Mouse (Mus musculus): ENCODE data around the gene Hoxa7. TPM values are rescaled to one million over a fixed set of nuclear protein-coding genes. Genes with fewer than 3 reads are reported as not detected.

The Hoxa7 gene
- under 1 TPM; 0.40 to 0.41 TPM for total RNA-seq (2021)

- intact Hi-C loops (cut with DNase I) = loop anchor here (2.0 to 5.0 kb wide), 3 partner anchors 349 to 1039 kb away; no protein-coding TSS in a partner anchor
- DNase-seq = peak; percentile 88 to 92
Measured at GRCm38 (mm10) chr6:52221337-52221992, at the start of gene Hoxa7. Gene Hoxa7, minus strand, starts transcription at chr6:52221854.

DNA sequence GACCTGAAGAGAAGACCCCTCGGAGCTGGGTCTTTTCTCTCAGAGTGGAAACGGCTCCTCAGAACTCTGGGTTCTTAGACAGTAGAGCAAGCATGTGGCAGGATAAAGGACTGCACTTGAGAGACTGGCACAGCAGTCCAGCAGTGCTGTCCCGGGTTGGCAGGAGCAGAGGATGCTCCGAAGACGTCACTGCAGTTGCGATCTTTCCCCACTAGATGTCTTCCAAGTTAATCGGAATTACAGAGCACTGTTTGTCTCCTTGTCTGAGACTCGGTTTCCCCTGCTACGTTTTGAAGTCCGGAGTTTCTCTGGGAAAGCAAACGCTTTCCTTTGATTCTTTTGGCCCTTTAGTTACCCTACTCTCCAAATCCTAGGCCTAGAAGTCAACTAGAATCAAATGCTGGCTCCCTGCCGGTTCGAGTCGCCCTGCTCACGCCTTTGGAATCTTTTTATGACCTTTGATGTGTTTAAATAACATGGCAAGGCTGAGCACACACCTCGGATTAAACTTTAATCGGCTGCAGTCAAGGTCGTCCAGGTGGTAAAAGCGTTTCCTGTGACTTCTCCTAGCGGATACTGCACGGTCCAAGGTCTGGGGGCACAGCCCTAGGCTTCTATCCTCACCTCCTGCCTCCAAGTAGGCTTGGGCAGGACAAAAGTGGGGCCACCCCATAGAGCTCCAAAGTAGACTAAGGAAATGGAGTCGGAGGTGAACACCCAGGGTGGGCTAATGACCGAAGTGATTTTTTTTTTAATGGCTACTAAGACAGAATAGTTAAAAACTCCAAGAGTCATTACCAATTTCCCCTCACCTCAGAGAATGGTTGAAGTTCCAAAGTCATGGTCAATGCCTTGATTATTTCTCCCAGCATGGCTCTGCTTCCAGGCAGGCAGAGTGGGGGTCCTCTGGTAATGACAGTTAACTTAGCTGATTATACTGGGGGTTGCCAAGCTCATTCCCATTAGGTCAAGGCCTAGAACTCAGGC is 49.1 kb upstream of the Hoxa7 start:
- intact Hi-C loops (cut with DNase I) = loop anchor here (1.0 to 5.0 kb wide), 3 partner anchors 307 to 567 kb away; no protein-coding TSS in a partner anchor
- peak in 1 of 2 experiments; percentile 76 for DNase-seq

DNA sequence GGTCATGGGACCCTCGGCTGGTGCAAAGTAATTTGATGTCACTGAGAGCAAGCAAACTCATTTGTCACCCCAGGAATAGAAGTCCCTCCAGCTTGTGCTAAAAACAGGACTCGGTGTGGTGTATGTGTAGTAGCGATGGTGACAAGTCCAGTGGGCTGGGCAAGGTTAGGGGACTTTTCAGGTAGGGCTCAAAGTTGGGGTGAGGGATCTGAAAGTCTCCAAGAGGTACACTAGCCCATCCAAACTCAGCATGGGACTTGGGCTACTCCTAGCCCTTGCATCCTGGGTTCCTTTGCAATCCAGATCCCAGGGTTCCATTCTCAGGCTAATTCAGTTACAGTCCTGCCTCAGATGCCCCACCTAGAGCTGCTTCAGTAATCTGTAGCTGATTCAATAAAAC is 47.1 kb upstream of the Hoxa7 start:
- intact Hi-C loops (cut with DNase I) = loop anchor here (10.0 kb wide), 1 partner anchor 46 kb away; the partner anchor contains the start of gene Evx1
- DNase-seq = no peak

DNA sequence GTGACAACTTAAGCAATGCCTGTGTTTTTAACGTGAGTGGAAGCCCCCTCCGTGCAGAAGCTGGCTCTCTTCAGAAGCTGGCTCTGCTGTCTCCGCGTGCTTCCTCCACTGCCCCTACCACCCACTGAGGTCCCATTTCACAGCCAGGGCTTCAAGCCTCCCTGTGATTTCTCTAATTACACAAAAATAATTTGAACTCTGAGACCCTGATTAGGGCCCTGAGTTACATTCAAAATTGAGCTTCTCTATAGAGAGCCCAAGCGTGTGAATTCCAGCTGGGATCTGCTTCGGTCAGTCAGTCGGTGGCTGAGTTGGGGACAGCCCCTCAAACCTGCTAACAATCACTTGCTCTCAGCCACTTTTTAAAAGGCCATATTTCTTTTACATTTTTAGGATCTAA is 46.7 kb upstream of the Hoxa7 start:
- intact Hi-C loops (cut with DNase I) = loop anchor here (10.0 kb wide), 1 partner anchor 46 kb away; the partner anchor contains the start of gene Evx1
- no peak for DNase-seq

DNA sequence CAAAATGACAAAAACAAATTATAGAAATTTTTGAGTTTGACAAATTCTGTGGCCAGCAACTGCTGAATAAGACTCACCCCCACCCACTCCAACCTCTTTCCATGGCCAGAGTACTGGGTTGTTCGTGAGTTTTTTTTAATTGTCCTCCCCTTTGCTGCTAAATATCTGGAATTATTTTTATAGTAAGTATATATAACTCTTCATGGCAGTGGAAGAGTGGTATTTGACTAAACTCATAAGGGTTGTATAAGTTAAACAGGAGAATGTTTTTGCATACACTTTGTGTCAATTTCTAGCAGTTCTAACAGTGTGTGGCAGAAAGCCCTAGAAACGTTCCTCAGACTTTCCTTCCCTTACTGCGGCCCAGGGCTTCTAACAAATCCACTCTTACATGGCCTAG is 46.0 kb upstream of the Hoxa7 start:
- DNase-seq = no peak
- intact Hi-C loops (cut with DNase I) = loop anchor here (10.0 kb wide), 1 partner anchor 47 kb away; the partner anchor contains the start of gene Evx1

DNA sequence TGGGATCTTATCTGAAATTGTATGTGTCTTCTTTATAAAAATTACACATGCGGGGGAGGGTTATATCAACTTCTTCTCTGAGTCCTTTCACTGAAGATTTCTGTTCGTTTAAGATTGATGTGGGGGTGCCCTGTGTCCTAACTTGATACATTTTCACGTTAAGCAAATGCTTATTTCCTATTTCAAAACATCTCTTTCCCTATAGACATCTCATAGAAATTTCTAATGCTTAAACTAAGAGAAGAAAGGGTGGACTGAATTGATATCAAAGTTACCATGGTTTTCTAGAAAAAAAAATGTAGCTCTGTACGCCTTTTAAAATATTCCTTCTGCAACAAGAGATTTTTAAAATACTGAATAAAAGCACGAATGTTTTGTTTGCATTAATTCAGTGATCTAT is 45.6 kb upstream of the Hoxa7 start:
- intact Hi-C loops (cut with DNase I) = loop anchor here (10.0 kb wide), 1 partner anchor 48 kb away; the partner anchor contains the start of gene Evx1
- DNase-seq = no peak

- DNase-seq = no peak
- intact Hi-C loops (cut with DNase I) = loop anchor here (10.0 kb wide), 1 partner anchor 48 kb away; the partner anchor contains the start of gene Evx1
Measured at GRCm38 (mm10) chr6:52266666-52266985, 45.0 kb upstream of the Hoxa7 start.

DNA sequence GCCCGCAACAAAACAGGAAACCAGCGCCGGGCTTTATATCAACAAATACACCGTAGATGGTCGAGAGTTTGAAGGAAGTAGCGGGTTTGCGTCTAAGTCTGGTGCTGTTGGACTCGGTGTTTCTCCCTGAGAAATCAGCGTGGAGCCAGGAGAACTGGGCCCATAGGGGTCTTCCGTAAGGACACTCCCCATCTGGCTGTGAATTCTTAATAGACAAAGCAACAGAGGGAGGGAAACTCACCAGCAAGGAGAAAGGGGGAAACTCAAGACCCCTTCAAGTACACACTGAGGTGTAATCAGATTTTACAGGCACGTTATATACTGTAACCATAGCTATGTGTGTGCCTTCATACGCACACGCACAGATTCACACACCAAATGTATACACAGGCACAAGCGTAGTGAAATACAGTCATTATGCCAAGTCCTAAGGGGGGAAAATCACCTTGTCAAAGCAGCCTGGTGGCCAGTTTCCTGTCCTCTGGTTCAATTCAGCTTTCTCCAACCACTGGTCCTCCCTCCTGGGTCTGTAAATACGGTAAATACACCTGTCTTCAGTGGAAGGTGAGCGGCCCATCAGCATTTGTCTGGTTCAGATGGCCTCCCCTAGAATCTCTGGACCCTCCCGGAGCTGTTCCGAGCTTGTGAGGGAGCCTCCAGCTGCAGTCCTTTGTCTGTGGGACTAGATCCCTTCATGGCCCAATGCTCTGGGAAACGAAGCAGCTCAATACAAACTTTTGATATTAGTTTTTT is 44.4 kb upstream of the Hoxa7 start:
- no peak for DNase-seq
- intact Hi-C loops (cut with DNase I) = loop anchor here (10.0 kb wide), 1 partner anchor 49 kb away; the partner anchor contains the start of gene Evx1

DNA sequence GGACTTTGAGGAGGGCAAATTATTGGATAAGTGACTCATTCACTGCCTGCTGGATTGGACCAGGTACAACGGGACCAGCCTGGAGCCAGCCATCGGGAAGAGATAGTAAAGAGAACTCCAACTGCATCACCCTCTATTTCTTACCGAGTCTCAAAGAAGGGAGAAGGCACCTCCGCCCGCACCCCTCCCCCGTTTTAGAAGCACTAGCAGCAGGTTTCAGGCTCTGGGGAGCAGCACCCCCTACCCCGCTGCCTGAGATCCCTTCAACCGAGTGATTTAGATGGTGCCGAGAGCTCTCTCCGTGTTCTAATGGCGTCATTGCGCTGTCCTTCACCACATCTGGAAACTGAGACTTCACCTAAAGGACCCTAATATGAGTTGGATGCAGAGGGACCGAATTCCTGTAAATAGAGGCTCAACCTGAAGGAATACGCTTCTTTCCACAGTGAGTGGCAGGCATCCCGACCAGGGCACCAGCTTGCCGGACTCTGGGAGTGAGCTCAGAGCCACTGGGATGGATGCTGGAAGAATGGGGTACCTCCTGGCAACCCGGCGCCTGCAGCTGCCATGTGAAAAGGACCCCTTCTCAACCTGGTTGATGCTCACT is 43.8 kb upstream of the Hoxa7 start:
- intact Hi-C loops (cut with DNase I) = loop anchor here (10.0 kb wide), 1 partner anchor 49 kb away; the partner anchor contains the start of gene Evx1
- no peak for DNase-seq

DNA sequence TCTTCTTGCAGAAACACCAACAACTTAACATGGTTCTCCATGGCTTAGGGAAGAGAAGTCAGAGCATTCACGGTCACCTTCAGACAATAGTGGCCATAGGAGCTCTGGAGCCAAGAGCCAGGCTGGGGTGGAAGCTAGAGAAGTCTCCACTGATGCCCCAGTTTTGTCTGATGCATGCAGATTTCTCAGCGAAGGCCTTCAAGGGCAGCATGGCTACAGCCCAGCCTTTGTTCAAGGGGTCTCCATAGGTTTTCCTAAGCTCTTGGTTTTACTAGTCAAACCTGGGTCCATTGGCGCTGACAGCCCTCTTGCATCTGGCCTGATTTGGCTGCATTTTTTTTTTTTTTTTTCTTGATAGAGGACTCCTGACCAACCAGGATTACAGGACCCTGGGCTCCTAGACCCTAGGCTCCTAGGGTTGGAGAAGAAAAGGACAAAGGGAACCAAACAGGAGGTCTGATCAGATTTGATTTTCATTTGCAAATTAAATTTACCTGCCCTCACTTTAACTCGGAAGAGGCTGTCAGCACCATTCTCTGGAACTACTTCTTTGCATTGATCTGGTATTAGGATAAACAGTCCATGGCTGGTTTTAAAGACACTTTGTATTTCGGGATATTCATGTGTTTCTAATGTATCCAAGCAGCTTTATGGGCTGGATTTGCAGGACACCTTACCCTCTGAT is 42.6 kb upstream of the Hoxa7 start:
- DNase-seq = no peak
- intact Hi-C loops (cut with DNase I) = loop anchor here (10.0 kb wide), 1 partner anchor 51 kb away; the partner anchor contains the start of gene Evx1

DNA sequence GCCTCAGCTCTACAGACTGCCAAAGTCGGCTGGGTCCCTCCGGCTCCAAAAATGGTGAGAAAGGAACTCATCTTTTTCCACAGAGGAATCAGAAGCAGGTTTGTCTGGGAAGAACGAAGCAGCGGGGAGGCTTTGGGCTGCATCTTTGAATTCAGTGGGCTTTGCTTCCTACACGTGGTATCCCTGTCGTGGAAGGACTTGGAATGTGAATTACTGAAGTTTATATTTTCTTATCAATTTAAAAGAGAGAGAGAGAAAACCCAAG is 41.6 kb upstream of the Hoxa7 start:
- DNase-seq = no peak
- intact Hi-C loops (cut with DNase I) = loop anchor here (10.0 kb wide), 1 partner anchor 52 kb away; the partner anchor contains the start of gene Evx1

DNA sequence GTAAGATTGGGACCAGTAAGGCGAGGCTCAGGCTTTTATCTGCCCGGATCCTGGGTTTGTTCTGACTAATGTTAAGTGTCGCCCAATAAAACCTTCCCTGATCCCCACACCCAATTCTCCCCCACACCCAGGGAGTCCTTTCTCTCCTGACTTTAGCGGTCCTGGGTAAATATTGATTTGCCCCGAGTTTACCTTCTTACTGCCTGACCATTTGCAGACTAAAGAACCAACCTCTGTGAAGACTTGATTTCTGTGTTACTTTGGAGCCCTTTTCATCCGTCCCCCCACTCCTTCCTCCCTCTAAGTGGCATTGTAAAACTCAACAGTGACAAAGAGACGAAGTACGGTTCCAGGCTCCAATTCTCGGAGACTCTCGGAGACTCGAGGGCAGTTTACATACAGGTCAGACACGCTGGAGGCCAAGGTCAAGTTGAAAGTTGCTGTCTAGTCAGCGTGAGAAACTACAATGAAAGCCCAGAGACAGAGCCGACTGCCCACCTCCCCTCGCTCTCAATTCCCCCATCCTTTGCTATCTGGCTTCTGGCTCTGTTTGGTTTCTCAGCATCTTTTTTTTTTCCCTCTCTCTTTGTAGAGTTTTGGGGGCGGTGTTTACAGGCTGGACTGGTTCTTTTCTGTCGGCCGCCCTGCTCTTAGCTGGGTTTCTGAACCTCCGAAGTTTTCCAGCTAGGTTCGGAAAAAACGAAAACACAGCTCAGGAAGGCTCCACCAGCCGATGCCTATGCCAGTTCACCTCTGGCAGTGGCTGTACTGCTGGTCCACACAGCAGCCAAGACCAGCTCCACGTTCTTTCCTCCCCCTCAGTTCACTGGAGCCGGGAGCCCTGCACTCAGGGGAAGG is 41.0 kb upstream of the Hoxa7 start:
- intact Hi-C loops (cut with DNase I) = loop anchor here (10.0 kb wide), 1 partner anchor 52 kb away; the partner anchor contains the start of gene Evx1
- DNase-seq = peak in 1 of 2 experiments; percentile 19

- intact Hi-C loops (cut with DNase I) = loop anchor here (10.0 kb wide), 1 partner anchor 53 kb away; the partner anchor contains the start of gene Evx1
- DNase-seq = peak in 1 of 2 experiments; percentile 25
Measured at GRCm38 (mm10) chr6:52261751-52262462, 40.3 kb upstream of the Hoxa7 start.

GRCm38 (mm10) chr6:52260654-52261575 is 39.3 kb upstream of the Hoxa7 start, which contains the start of gene Hoxa13:
Gene Hoxa13, minus strand, starts transcription at chr6:52260880.
- DNase-seq = no peak
- intact Hi-C loops (cut with DNase I) = loop anchor here (10.0 kb wide), 1 partner anchor 54 kb away; the partner anchor contains the start of gene Evx1

DNA sequence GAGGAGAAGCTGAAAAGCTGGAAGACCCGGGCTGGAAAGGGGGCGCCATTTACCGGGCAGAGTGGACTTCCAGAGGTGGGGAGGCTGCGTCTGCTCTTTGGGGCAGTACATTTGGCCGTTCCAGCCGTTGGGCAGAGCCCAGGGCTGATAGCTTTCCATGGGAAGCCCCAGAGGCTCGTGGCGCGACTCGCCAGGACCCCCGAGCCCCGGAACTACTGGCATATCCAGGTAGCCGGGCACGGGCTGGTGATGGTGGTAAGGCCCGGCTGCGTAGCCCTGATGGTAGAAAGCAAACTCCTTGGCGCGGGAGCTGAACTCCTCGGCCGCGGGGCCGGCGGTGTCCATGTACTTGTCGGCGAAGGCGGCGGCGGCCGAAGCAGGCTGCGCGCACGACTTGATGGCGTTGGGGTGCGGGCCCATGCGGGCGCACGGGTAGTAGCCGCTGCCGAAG is 38.2 kb upstream of the Hoxa7 start:
- intact Hi-C loops (cut with DNase I) = loop anchor here (2.0 to 10.0 kb wide), 3 partner anchors 55 to 707 kb away; partner anchors contain the start of gene Evx1
- DNase-seq = no peak

GRCm38 (mm10) chr6:52259081-52259790 is 37.6 kb upstream of the Hoxa7 start:
- intact Hi-C loops (cut with DNase I) = loop anchor here (2.0 to 5.0 kb wide), 2 partner anchors 466 to 708 kb away; no protein-coding TSS in a partner anchor
- peak in 1 of 2 experiments; percentile 35 for DNase-seq
